Mouse (Mus musculus) forebrain, embryonic 16.5 days (tissue): ENCODE results near the gene Fam222a. TPM values are rescaled to one million over a fixed set of nuclear protein-coding genes. Genes with fewer than 3 reads are reported as not detected.

Source experiments
- ATAC-seq: fragments of 200-750 bp; cut with Nextera tagmentation; 2 replicates; pipeline ENCODE4 v1.8.0; 2017; ENCODE audit warnings: mild to moderate bottlenecking, moderate library complexity
- H3K27ac ChIP-seq: fragments of 300-500 bp; sonication (generic); 2 replicates; pipeline ENCODE4 v1.5.1; 2014; ENCODE audit warnings: low read length, control low read depth
- H3K27me3 ChIP-seq: fragments of 300-500 bp; sonication (generic); replicated peaks from 2 replicates; pipeline ENCODE4 v1.6.1; 2014; ENCODE audit warnings: low read length; ENCODE audit not compliant: control insufficient read depth, insufficient read depth
- H3K36me3 ChIP-seq: fragments of 300-500 bp; sonication (generic); 2 replicates; pipeline ENCODE4 v1.6.1; 2014; ENCODE audit not compliant: control insufficient read depth, insufficient read depth
- H3K4me1 ChIP-seq: fragments of 300-500 bp; sonication (generic); replicated peaks from 2 replicates; pipeline ENCODE4 v1.6.1; 2014; ENCODE audit warnings: low read length; ENCODE audit not compliant: control insufficient read depth, insufficient read depth
- H3K4me2 ChIP-seq: fragments of 300-500 bp; sonication (generic); 2 replicates; pipeline ENCODE4 v1.6.1; 2014; ENCODE audit warnings: mild to moderate bottlenecking, low read length, control low read depth
- H3K4me3 ChIP-seq: fragments of 300-500 bp; sonication (generic); replicated peaks from 2 replicates; pipeline ENCODE4 v1.5.1; 2014; ENCODE audit warnings: mild to moderate bottlenecking, low read length, control low read depth
- H3K9ac ChIP-seq: fragments of 300-500 bp; sonication (generic); replicated peaks from 2 replicates; pipeline ENCODE4 v1.6.1; 2014; ENCODE audit warnings: low read depth, low read length, control low read depth
- H3K9me3 ChIP-seq: fragments of 300-500 bp; sonication (generic); 2 replicates; pipeline ENCODE4 v1.6.1; 2016; ENCODE audit warnings: low read length; ENCODE audit not compliant: control insufficient read depth
- WGBS: fragments of 180-500 bp; shearing (Covaris S2); extraction: QIAGEN DNeasy Blood & Tissue Kit; methylation state at CpG from one replicate; pipeline ENCODE4 v1.1.7; 2014; 5-methylcytosine and 5-hydroxymethylcytosine counted together
- polyA plus RNA-seq: library from polyadenylated mRNA; unstranded; fragments of >200 nt; fragmentation: Nextera tagmentation; extraction: Ambion mirVana; gene quantifications from 2 replicates; pipeline ENCODE4 v1.2.1, GENCODE M21; 2015

Gene Fam222a
- 4.3 and 4.4 TPM in 2 replicates for polyA plus RNA-seq

- Histone ChIP-seq H3K4me2 (peak within 1 kb of the TSS; percentile 84), H3K9ac (peak within 1 kb of the TSS; percentile 75), H3K4me1 (peaks cover 46% of the 10 kb centered on the region), H3K27ac (peak within 1 kb of the TSS; percentile 89), H3K4me3 (peak within 1 kb of the TSS; percentile 76), H3K9me3 (peaks cover 3% of the 10 kb centered on the region; the same call in 1 of the 2 replicates), H3K27me3 (peaks cover 14% of the 10 kb centered on the region), H3K36me3 (no peaks in the 10 kb centered on the region)
- under 1% methylated on average over 70 of the region's 72 CpGs for WGBS
- ATAC-seq = peak; percentile 56
These were observed at the start of gene Fam222a for GRCm38 (mm10) chr5:114567565-114568197. Fam222a (plus strand) TSS chr5:114568016.

GRCm38 (mm10) chr5:114528355-114528754, 39.5 kb upstream of the Fam222a start:
- Histone ChIP-seq H3K27ac (no peak overlapping the region), H3K9me3 (no peaks in the 10 kb centered on the region), H3K9ac (no peak overlapping the region), H3K27me3 (no peaks in the 10 kb centered on the region), H3K4me1 (no peaks in the 10 kb centered on the region), H3K4me3 (no peak overlapping the region), H3K4me2 (no peak overlapping the region), H3K36me3 (no peaks in the 10 kb centered on the region)
- WGBS = 83% methylated on average over 6 of the region's 6 CpGs
- no peak for ATAC-seq

- no peaks in the 10 kb centered on the region for H3K36me3 ChIP-seq
- no peak overlapping the region for H3K4me3 ChIP-seq
- H3K9me3 ChIP-seq = no peaks in the 10 kb centered on the region
- no peak for ATAC-seq
- no peak overlapping the region for H3K4me2 ChIP-seq
- no peak overlapping the region for H3K27ac ChIP-seq
- H3K9ac ChIP-seq = no peak overlapping the region
- WGBS = 41% methylated on average over 6 of the region's 6 CpGs
- no peaks in the 10 kb centered on the region for H3K4me1 ChIP-seq
- H3K27me3 ChIP-seq = no peaks in the 10 kb centered on the region; the same call in 1 of the 2 replicates
These were observed 37.5 kb upstream of the Fam222a start for GRCm38 (mm10) chr5:114530337-114530736.

GRCm38 (mm10) chr5:114532055-114532454, 35.8 kb upstream of the Fam222a start:
- Histone ChIP-seq H3K9ac (no peak overlapping the region), H3K9me3 (no peaks in the 10 kb centered on the region), H3K27me3 (no peaks in the 10 kb centered on the region; the same call in 1 of the 2 replicates), H3K4me1 (no peaks in the 10 kb centered on the region), H3K4me3 (no peak overlapping the region), H3K36me3 (no peaks in the 10 kb centered on the region), H3K4me2 (no peak overlapping the region), H3K27ac (no peak overlapping the region)
- WGBS = 75% methylated on average over 6 of the region's 6 CpGs
- no peak for ATAC-seq

- peak overlapping the region; percentile 6; the same call in 1 of the 2 replicates for H3K4me3 ChIP-seq
- WGBS = 2% methylated on average over 26 of the region's 26 CpGs
- H3K27ac ChIP-seq = peak overlapping the region; percentile 33; the same call in 1 of the 2 replicates
These were observed 30.4 kb upstream of the Fam222a start for GRCm38 (mm10) chr5:114537308-114538020.

GRCm38 (mm10) chr5:114538021-114538405, 29.8 kb upstream of the Fam222a start:
- Histone ChIP-seq H3K27ac (no peak overlapping the region; the same call in 1 of the 2 replicates), H3K9me3 (0 out of 2 replicates have a peak, but pooled peaks cover 4% of the 10 kb centered on the region), H3K4me1 (peaks cover 32% of the 10 kb centered on the region), H3K4me3 (no peak overlapping the region; the same call in 1 of the 2 replicates), H3K36me3 (no peaks in the 10 kb centered on the region), H3K9ac (peak overlapping the region; percentile 29; the same call in 1 of the 2 replicates), H3K4me2 (peak overlapping the region; percentile 37), H3K27me3 (peaks cover 6% of the 10 kb centered on the region; the same call in 1 of the 2 replicates)
- WGBS = 5% methylated on average over 8 of the region's 8 CpGs
- ATAC-seq = no peak

More at GRCm38 (mm10) chr5:114537308-114538020, 30.4 kb upstream of the Fam222a start:
- Histone ChIP-seq H3K27me3 (peaks cover 6% of the 10 kb centered on the region; the same call in 1 of the 2 replicates), H3K9me3 (0 out of 2 replicates have a peak, but pooled peaks cover under 1% of the 10 kb centered on the region), H3K36me3 (no peaks in the 10 kb centered on the region), H3K4me2 (peak overlapping the region; percentile 37), H3K4me1 (peaks cover 32% of the 10 kb centered on the region), H3K9ac (peak overlapping the region; percentile 29; the same call in 1 of the 2 replicates)
- ATAC-seq = peak; percentile 64

- Histone ChIP-seq H3K9me3 (peaks cover 4% of the 10 kb centered on the region; the same call in 1 of the 2 replicates), H3K4me2 (no peak overlapping the region), H3K27ac (peak overlapping the region; percentile 33; the same call in 1 of the 2 replicates), H3K9ac (no peak overlapping the region), H3K4me3 (no peak overlapping the region), H3K4me1 (peaks cover 32% of the 10 kb centered on the region), H3K36me3 (no peaks in the 10 kb centered on the region), H3K27me3 (peaks cover 6% of the 10 kb centered on the region; the same call in 1 of the 2 replicates)
- peak; percentile 72 for ATAC-seq
- WGBS = 11% methylated on average over 4 of the region's 4 CpGs
These were observed 29.1 kb upstream of the Fam222a start for GRCm38 (mm10) chr5:114538752-114539151.

GRCm38 (mm10) chr5:114539766-114540165, 28.1 kb upstream of the Fam222a start:
- Histone ChIP-seq H3K4me1 (peaks cover 32% of the 10 kb centered on the region), H3K27ac (no peak overlapping the region), H3K4me2 (no peak overlapping the region), H3K27me3 (peaks cover 6% of the 10 kb centered on the region; the same call in 1 of the 2 replicates), H3K4me3 (no peak overlapping the region), H3K9ac (no peak overlapping the region), H3K9me3 (peaks cover 4% of the 10 kb centered on the region; the same call in 1 of the 2 replicates), H3K36me3 (no peaks in the 10 kb centered on the region)
- 67% methylated on average over 6 of the region's 6 CpGs for WGBS
- no peak for ATAC-seq
